Mouse (Mus musculus): ENCODE data around the gene Bsg. TPM values are rescaled to one million over a fixed set of nuclear protein-coding genes. Genes with fewer than 3 reads are reported as not detected.
"Not testable (repeated sequence)": the region's sequence is repeated elsewhere in the genome, so short reads cannot be mapped to it uniquely, and the experiment has no call there.

Bsg gene
- polyA plus RNA-seq, 1 experiment from 2014 or later, result 639 TPM

- Histone ChIP-seq H3K9ac (no peak overlapping the region), H3K4me2 (replicated peaks) (no peak overlapping the region), H3K4me1 (0 out of 2 replicates have a peak, but pooled peaks cover 4% of the 10 kb centered on the region), H3K9me3 (no peaks in the 10 kb centered on the region), H3K4me3 (no peak overlapping the region), H3K27ac (no peak overlapping the region), H3K36me3 (no peaks in the 10 kb centered on the region), H3K27me3 (replicated peaks) (no peaks in the 10 kb centered on the region)
- 76% methylated on average over 6 of the region's 6 CpGs for WGBS
- no peak for ATAC-seq (ENCODE audit: low FRiP score, low read depth)
Observed at GRCm38 (mm10) chr10:79697916-79698315, 6.4 kb upstream of the Bsg start.

GRCm38 (mm10) chr10:79698459-79698858 lies 5.8 kb upstream of the Bsg start:
- Histone ChIP-seq H3K4me1 (0 out of 2 replicates have a peak, but pooled peaks cover 4% of the 10 kb centered on the region), H3K27ac (no peak overlapping the region), H3K36me3 (no peaks in the 10 kb centered on the region), H3K27me3 (replicated peaks) (no peaks in the 10 kb centered on the region), H3K9ac (no peak overlapping the region), H3K9me3 (no peaks in the 10 kb centered on the region), H3K4me2 (replicated peaks) (no peak overlapping the region), H3K4me3 (no peak overlapping the region)
- no peak for ATAC-seq (ENCODE audit: low FRiP score, low read depth)
- 94% methylated on average over 6 of the region's 6 CpGs for WGBS

DNA sequence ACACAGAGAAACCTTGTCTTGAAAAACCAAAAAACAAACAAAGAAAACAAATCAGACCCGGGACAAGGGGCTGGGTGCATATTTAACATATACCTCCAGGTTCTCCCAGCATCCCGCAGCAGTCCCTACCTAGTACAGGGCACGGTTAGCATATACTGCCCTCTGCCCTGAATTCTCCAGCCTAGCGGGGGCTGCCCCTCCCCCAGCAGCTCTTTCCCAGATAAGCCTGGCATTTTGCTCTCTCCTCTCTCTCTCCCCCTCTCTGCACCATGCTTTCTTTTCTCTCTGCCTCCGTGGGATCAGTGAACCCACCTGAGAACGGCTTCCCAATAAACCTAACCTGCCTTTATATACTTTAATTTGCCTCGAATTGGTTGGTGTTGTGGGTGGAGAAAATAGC lies 3.6 kb upstream of the Bsg start:
- Histone ChIP-seq H3K4me3 (no peak overlapping the region), H3K36me3 (no peaks in the 10 kb centered on the region), H3K27ac (no peak overlapping the region), H3K9ac (no peak overlapping the region), H3K9me3 (no peaks in the 10 kb centered on the region), H3K4me2 (replicated peaks) (no peak overlapping the region), H3K27me3 (replicated peaks) (no peaks in the 10 kb centered on the region), H3K4me1 (peaks cover 12% of the 10 kb centered on the region)
- ATAC-seq (ENCODE audit: low FRiP score, low read depth), result no peak
- 59% methylated on average over 7 of the region's 7 CpGs for WGBS

GRCm38 (mm10) chr10:79701443-79702129 lies 2.7 kb upstream of the Bsg start:
- Histone ChIP-seq H3K9ac (no peak overlapping the region), H3K36me3 (no peaks in the 10 kb centered on the region), H3K27ac (no peak overlapping the region), H3K4me3 (no peak overlapping the region), H3K4me2 (replicated peaks) (no peak overlapping the region), H3K9me3 (no peaks in the 10 kb centered on the region), H3K27me3 (replicated peaks) (no peaks in the 10 kb centered on the region), H3K4me1 (peaks cover 17% of the 10 kb centered on the region)
- WGBS, result 65% methylated on average over 10 of the region's 10 CpGs
- ATAC-seq (ENCODE audit: low FRiP score, low read depth), result no peak

DNA sequence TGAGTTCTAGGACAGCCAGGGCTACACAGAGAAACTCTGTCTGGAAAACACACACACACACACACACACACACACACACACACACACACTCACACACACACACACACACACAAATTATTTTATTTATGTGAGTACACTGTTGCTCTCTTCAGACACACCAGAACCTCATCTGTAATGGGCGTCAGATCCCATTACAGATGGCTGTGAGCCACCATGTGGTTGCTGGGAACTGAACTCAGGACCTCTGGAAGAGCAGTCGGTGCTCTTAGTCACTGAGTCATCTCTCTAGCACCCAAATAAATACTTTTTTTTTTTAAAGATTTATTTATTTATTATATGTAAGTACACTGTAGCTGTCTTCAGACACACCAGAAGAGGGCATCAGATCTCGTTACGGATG lies 1.3 kb upstream of the Bsg start:
- H3K27me3 ChIP-seq (replicated peaks); H3K36me3 ChIP-seq; H3K4me3 ChIP-seq; H3K4me2 ChIP-seq (replicated peaks); H3K9ac ChIP-seq; H3K9me3 ChIP-seq; ATAC-seq (ENCODE audit: low FRiP score, low read depth); H3K27ac ChIP-seq: not testable (repeated sequence)
- peaks cover 27% of the 10 kb centered on the region for H3K4me1 ChIP-seq
- WGBS, result 86% methylated on average over 4 of the region's 4 CpGs

- H3K9ac ChIP-seq, result no peak overlapping the region
- H3K4me1 ChIP-seq, result peaks cover 27% of the 10 kb centered on the region
- no peaks in the 10 kb centered on the region for H3K27me3 ChIP-seq (replicated peaks)
- H3K4me3 ChIP-seq, result peak overlapping the region; percentile 65; the same call in 1 of the 2 replicates
- peak overlapping the region; percentile 95 for H3K4me2 ChIP-seq (replicated peaks)
- 77% methylated on average over 10 of the region's 10 CpGs for WGBS
- no peak; the same call in 1 of the 2 replicates for ATAC-seq (ENCODE audit: low FRiP score, low read depth)
- H3K36me3 ChIP-seq, result peaks cover 1% of the 10 kb centered on the region
- H3K9me3 ChIP-seq, result no peaks in the 10 kb centered on the region
- no peak overlapping the region for H3K27ac ChIP-seq
Observed at GRCm38 (mm10) chr10:79703541-79703940, 750 bp upstream of the Bsg start.

GRCm38 (mm10) chr10:79704970-79705360 lies 674 bp downstream of the Bsg start:
- peaks cover 31% of the 10 kb centered on the region for H3K4me1 ChIP-seq
- H3K27me3 ChIP-seq (replicated peaks), result no peaks in the 10 kb centered on the region
- no peaks in the 10 kb centered on the region for H3K9me3 ChIP-seq
- peak overlapping the region; percentile 95 for H3K4me2 ChIP-seq (replicated peaks)
- H3K4me3 ChIP-seq, result peak overlapping the region; percentile 65
- ATAC-seq (ENCODE audit: low FRiP score, low read depth), result peak; percentile 7
- no peak overlapping the region for H3K27ac ChIP-seq
- peak overlapping the region; percentile 80 for H3K9ac ChIP-seq
- H3K36me3 ChIP-seq, result peaks cover 16% of the 10 kb centered on the region
- WGBS, result 8% methylated on average over 10 of the region's 10 CpGs

GRCm38 (mm10) chr10:79705951-79706350 lies 1.7 kb downstream of the Bsg start:
- Histone ChIP-seq H3K4me2 (replicated peaks) (peak overlapping the region; percentile 95), H3K36me3 (peaks cover 26% of the 10 kb centered on the region), H3K4me3 (peak overlapping the region; percentile 65), H3K9me3 (no peaks in the 10 kb centered on the region), H3K27ac (no peak overlapping the region), H3K27me3 (replicated peaks) (no peaks in the 10 kb centered on the region), H3K9ac (peak overlapping the region; percentile 80), H3K4me1 (peaks cover 31% of the 10 kb centered on the region)
- 85% methylated on average over 5 of the region's 5 CpGs for WGBS
- ATAC-seq (ENCODE audit: low FRiP score, low read depth), result no peak

- 86% methylated on average over 5 of the region's 5 CpGs for WGBS
- no peak overlapping the region for H3K27ac ChIP-seq
Observed at GRCm38 (mm10) chr10:79706406-79707094, 2.3 kb downstream of the Bsg start.

GRCm38 (mm10) chr10:79707162-79707561 lies 2.9 kb downstream of the Bsg start:
- Histone ChIP-seq H3K4me3 (no peak overlapping the region), H3K9ac (no peak overlapping the region), H3K4me1 (peaks cover 31% of the 10 kb centered on the region), H3K9me3 (no peaks in the 10 kb centered on the region), H3K27ac (no peak overlapping the region), H3K36me3 (peaks cover 38% of the 10 kb centered on the region), H3K4me2 (replicated peaks) (peak overlapping the region; percentile 95), H3K27me3 (replicated peaks) (no peaks in the 10 kb centered on the region)
- no peak for ATAC-seq (ENCODE audit: low FRiP score, low read depth)
- 84% methylated on average over 1 of the region's 1 CpGs for WGBS

More at GRCm38 (mm10) chr10:79706406-79707094, 2.3 kb downstream of the Bsg start:
- peak overlapping the region; percentile 80; the same call in 1 of the 2 replicates for H3K9ac ChIP-seq
- H3K4me2 ChIP-seq (replicated peaks), result peak overlapping the region; percentile 95
- H3K36me3 ChIP-seq, result peaks cover 32% of the 10 kb centered on the region
- H3K27me3 ChIP-seq (replicated peaks), result no peaks in the 10 kb centered on the region
- peaks cover 31% of the 10 kb centered on the region for H3K4me1 ChIP-seq
- ATAC-seq (ENCODE audit: low FRiP score, low read depth), result no peak
- H3K9me3 ChIP-seq, result no peaks in the 10 kb centered on the region
- H3K4me3 ChIP-seq, result peak overlapping the region; percentile 65

DNA sequence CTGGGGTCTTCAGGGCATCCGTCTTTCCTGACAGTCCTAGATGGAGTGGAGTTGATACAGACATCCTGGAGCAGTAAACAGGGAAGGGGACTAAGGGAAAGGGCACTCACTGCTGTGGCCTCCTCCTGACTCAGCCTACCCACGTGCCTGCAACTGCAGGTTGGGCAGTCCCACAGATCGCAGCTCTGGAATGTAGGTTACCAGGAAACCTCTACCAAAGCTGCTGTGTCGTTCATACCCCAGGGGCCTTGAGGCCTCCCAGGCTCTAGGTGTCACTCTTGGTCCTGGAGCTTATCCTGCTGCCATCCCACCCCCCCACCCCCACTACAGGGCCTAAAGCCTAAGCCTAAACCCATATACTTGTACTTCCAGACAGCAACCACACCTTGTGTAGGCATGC lies 3.5 kb downstream of the Bsg start:
- no peak overlapping the region for H3K4me2 ChIP-seq (replicated peaks)
- H3K36me3 ChIP-seq, result peaks cover 38% of the 10 kb centered on the region
- no peak overlapping the region for H3K4me3 ChIP-seq
- WGBS, result 72% methylated on average over 4 of the region's 4 CpGs
- no peak for ATAC-seq (ENCODE audit: low FRiP score, low read depth)
- no peak overlapping the region for H3K9ac ChIP-seq
- no peaks in the 10 kb centered on the region for H3K27me3 ChIP-seq (replicated peaks)
- no peaks in the 10 kb centered on the region for H3K9me3 ChIP-seq
- no peak overlapping the region for H3K27ac ChIP-seq
- H3K4me1 ChIP-seq, result peaks cover 31% of the 10 kb centered on the region

GRCm38 (mm10) chr10:79708668-79709067 lies 4.4 kb downstream of the Bsg start:
- Histone ChIP-seq H3K36me3 (peaks cover 38% of the 10 kb centered on the region), H3K27ac (no peak overlapping the region), H3K4me3 (no peak overlapping the region), H3K4me2 (replicated peaks) (no peak overlapping the region), H3K27me3 (replicated peaks) (0 out of 2 replicates have a peak, but pooled peaks cover under 1% of the 10 kb centered on the region), H3K4me1 (peaks cover 31% of the 10 kb centered on the region), H3K9me3 (no peaks in the 10 kb centered on the region), H3K9ac (no peak overlapping the region)
- no peak for ATAC-seq (ENCODE audit: low FRiP score, low read depth)
- 91% methylated on average over 21 of the region's 21 CpGs for WGBS

Measured in neural tube, embryonic 12.5 days (tissue).